In the genomic region with DNA sequence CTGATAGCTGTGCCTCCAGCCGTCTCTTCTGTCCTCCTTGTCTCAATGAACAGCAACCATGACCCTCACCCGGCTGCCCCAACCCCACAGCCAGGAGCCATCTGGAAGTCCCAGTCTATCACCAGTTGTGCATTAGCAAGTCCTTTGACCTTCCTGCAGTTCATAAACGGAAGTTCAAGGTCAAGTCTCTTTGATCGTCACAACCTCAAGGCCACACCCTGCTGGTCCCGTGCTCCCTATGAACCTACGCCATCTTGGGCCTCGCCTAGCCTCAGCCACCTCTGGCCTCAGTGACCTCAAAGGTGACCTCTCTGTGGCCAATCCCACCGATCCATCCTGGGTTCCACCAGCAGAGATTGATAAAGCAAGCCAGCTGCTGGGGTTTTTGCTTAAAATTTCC, we compare ENCODE assay signal across 24 mouse cellular contexts.
DNase-seq lines count a peak whose midpoint lies in the region; ATAC-seq and TF ChIP-seq lines count a peak whose summit lies in the region.
"Had no signal": no experiment of that assay in that cellular context is flagged by ENCODE, and none has a peak within 500 bp of the region (broad histone marks: within the 10 kb centered on the region; RNA-seq: fewer than 3 reads in every experiment).

No protein-coding gene starts in this region.

- no peaks in the 10 kb centered on the region for H3K27me3 ChIP-seq in G1E (ENCODE audit: insufficient read depth, low read length)
- H3K27me3 ChIP-seq in limb, embryonic 10.5 days (ENCODE audit: low read depth, poor library complexity, severe bottlenecking): peaks cover 9% of the 10 kb centered on the region; the same call in 1 of the 2 replicates

- H3K36me3 ChIP-seq in G1E (replicated peaks): no peaks in the 10 kb centered on the region
- H3K36me3 ChIP-seq in limb, embryonic 10.5 days: no peaks in the 10 kb centered on the region

- WGBS in limb, embryonic 10.5 days: 85% methylated on average over 8 of the region's 8 CpGs

- intact Hi-C loops in left cerebral cortex, postnatal 25 days (cut with DNase I): loop anchor here (5.0 to 10.0 kb wide), 2 partner anchors 47 to 225 kb away; no protein-coding TSS in a partner anchor

- DNase-seq in ES-CJ7 (ENCODE audit: low read depth, low spot score) (peak; percentile 68), G1E (ENCODE audit: low spot score) (no peak), R1 (ENCODE audit: low read depth, low spot score) (peak; percentile 50), ZHBTc4 (ENCODE audit: low read depth, low spot score) (peak; percentile 73)
- no peak for DNase-seq in limb, embryonic 10.5 days (ENCODE audit: low spot score)
- no peak for DNase-seq in B cell, adult 2 months
- DNase-seq in left cerebral cortex, postnatal 25 days (ENCODE audit: low spot score in 2 of 2): no peak
- DNase-seq in urinary bladder, postnatal 25 days (ENCODE audit: low spot score): no peak
- DNase-seq: adrenal gland, adult 2 months; adrenal gland, adult 8-10 months; adrenal gland, postnatal 10 days; adrenal gland, postnatal 14 days; adrenal gland, postnatal 25 days; adrenal gland, postnatal 36 days; cerebellum, adult 11 months; cerebellum, adult 11-12 months; cerebellum, adult 18-20 months; cerebellum, adult 2 months; cerebellum, adult 8-10 months; cerebellum, adult 9-10 months; cerebellum, adult 9-11 months had no signal

- TF ChIP-seq CTCF in G1E (IDR thresholded peaks at IDR 0.05; ENCODE audit: low read depth, low read length): no peak

- H3K27ac ChIP-seq in limb, embryonic 10.5 days: no peak overlapping the region

- no peak for ATAC-seq in G1E (ENCODE audit: extremely low read depth, insufficient number of reproducible peaks, low FRiP score, poor library complexity, severe bottlenecking)
- ATAC-seq: activated CD4-positive, CD25-positive, alpha-beta regulatory T cell, adult 4 months; CD4-positive, CD25-positive, alpha-beta regulatory T cell, adult 4 months; Patski had no signal

- H3K9me3 ChIP-seq in G1E (replicated peaks): peaks cover 97% of the 10 kb centered on the region
- H3K9me3 ChIP-seq in limb, embryonic 10.5 days (replicated peaks): no peaks in the 10 kb centered on the region

- no peaks in the 10 kb centered on the region for H3K4me1 ChIP-seq in G1E (ENCODE audit: insufficient read depth, low read depth, low read length)
- H3K4me1 ChIP-seq in limb, embryonic 10.5 days: peaks cover 7% of the 10 kb centered on the region

- 0 out of 2 replicates have a peak overlapping the region, but pooled peaks have one; percentile 5 for H3K4me3 ChIP-seq in G1E (ENCODE audit: low read depth, low read length)
- no peak overlapping the region for H3K4me3 ChIP-seq in limb, embryonic 10.5 days

Comparison
In these comparisons a context has a peak if more than half of its experiments do, and no peak if none do; other contexts are left out.
1. DNase-seq: peak in ES-CJ7 (single experiment), R1 (single experiment) and ZHBTc4 (single experiment); none in G1E (single experiment), limb, embryonic 10.5 days (single experiment), B cell, adult 2 months (0 of 2), left cerebral cortex, postnatal 25 days (0 of 2) and urinary bladder, postnatal 25 days (single experiment).